Mouse (Mus musculus): ENCODE data around the gene Mrps18b. TPM values are rescaled to one million over a fixed set of nuclear protein-coding genes. Genes with fewer than 3 reads are reported as not detected.
A peak's percentile ranks its signal among the peaks of the same experiment; 100 is the strongest.
"Not testable (repeated sequence)": the region's sequence is repeated elsewhere in the genome, so short reads cannot be mapped to it uniquely, and the experiment has no call there.

Gene Mrps18b
- polyA plus RNA-seq (2016; fragmentation: Nextera tagmentation; extraction: Ambion mirVana) = 56.2 and 56.6 TPM in 2 replicates

- Histone ChIP-seq H3K4me2 (peak within 1 kb of the TSS; percentile 72), H3K9me3 (no peaks in the 10 kb centered on the region), H3K27ac (peak within 1 kb of the TSS; percentile 99), H3K9ac (peak within 1 kb of the TSS; percentile 98), H3K4me1 (peaks cover 29% of the 10 kb centered on the region), H3K27me3 (no peaks in the 10 kb centered on the region), H3K36me3 (replicated peaks) (peaks cover 32% of the 10 kb centered on the region), H3K4me3 (replicated peaks) (peak within 1 kb of the TSS; percentile 68)
- peak; percentile 93 for ATAC-seq (ENCODE audit: low FRiP score)
- under 1% methylated on average over 83 of the region's 83 CpGs for WGBS
These were observed at the start of gene Mrps18b, which contains the start of gene Ppp1r10 for GRCm38 (mm10) chr17:35916297-35917142. Gene Mrps18b (minus strand): TSS chr17:35916389. Gene Ppp1r10 (plus strand): TSS chr17:35916434.

- Histone ChIP-seq H3K9ac (no peak overlapping the region), H3K27me3 (no peaks in the 10 kb centered on the region), H3K4me3 (replicated peaks) (no peak overlapping the region), H3K36me3 (replicated peaks) (peaks cover 77% of the 10 kb centered on the region), H3K9me3 (no peaks in the 10 kb centered on the region), H3K4me2 (no peak overlapping the region), H3K27ac (no peak overlapping the region), H3K4me1 (peaks cover 5% of the 10 kb centered on the region)
- ATAC-seq (ENCODE audit: low FRiP score) = no peak
- WGBS = 89% methylated on average over 10 of the region's 10 CpGs
These were observed 47.1 kb upstream of the Mrps18b start for GRCm38 (mm10) chr17:35963279-35963678.

GRCm38 (mm10) chr17:35958533-35959223 is 42.5 kb upstream of the Mrps18b start:
- 96% methylated on average over 15 of the region's 15 CpGs for WGBS
- Histone ChIP-seq H3K36me3 (replicated peaks) (peaks cover 82% of the 10 kb centered on the region), H3K4me3 (replicated peaks) (no peak overlapping the region), H3K9ac (no peak overlapping the region), H3K27me3 (no peaks in the 10 kb centered on the region), H3K27ac (no peak overlapping the region), H3K4me1 (no peaks in the 10 kb centered on the region), H3K9me3 (no peaks in the 10 kb centered on the region), H3K4me2 (no peak overlapping the region)
- no peak for ATAC-seq (ENCODE audit: low FRiP score)

GRCm38 (mm10) chr17:35954665-35955064 is 38.5 kb upstream of the Mrps18b start:
- no peak overlapping the region for H3K4me2 ChIP-seq
- peaks cover 42% of the 10 kb centered on the region for H3K36me3 ChIP-seq (replicated peaks)
- no peaks in the 10 kb centered on the region for H3K4me1 ChIP-seq
- 82% methylated on average over 8 of the region's 8 CpGs for WGBS
- ATAC-seq (ENCODE audit: low FRiP score) = no peak
- no peak overlapping the region for H3K9ac ChIP-seq
- no peak overlapping the region for H3K27ac ChIP-seq
- no peak overlapping the region for H3K4me3 ChIP-seq (replicated peaks)
- no peaks in the 10 kb centered on the region for H3K9me3 ChIP-seq
- no peaks in the 10 kb centered on the region for H3K27me3 ChIP-seq

GRCm38 (mm10) chr17:35952559-35952958 is 36.4 kb upstream of the Mrps18b start:
- not testable (repeated sequence) for H3K27ac ChIP-seq; H3K4me3 ChIP-seq (replicated peaks); H3K4me1 ChIP-seq; H3K9ac ChIP-seq; H3K4me2 ChIP-seq; H3K27me3 ChIP-seq; ATAC-seq (ENCODE audit: low FRiP score); H3K9me3 ChIP-seq
- peaks cover 21% of the 10 kb centered on the region for H3K36me3 ChIP-seq (replicated peaks)
- 80% methylated on average over 2 of the region's 3 CpGs for WGBS

GRCm38 (mm10) chr17:35950946-35951345 is 34.8 kb upstream of the Mrps18b start:
- H3K36me3 ChIP-seq (replicated peaks); H3K4me1 ChIP-seq; H3K27me3 ChIP-seq; H3K27ac ChIP-seq; H3K4me2 ChIP-seq; H3K9ac ChIP-seq; ATAC-seq (ENCODE audit: low FRiP score); H3K4me3 ChIP-seq (replicated peaks); H3K9me3 ChIP-seq: not testable (repeated sequence)

GRCm38 (mm10) chr17:35939941-35940340 is 23.8 kb upstream of the Mrps18b start:
- no peak for ATAC-seq (ENCODE audit: low FRiP score)
- Histone ChIP-seq H3K27ac (no peak overlapping the region), H3K9me3 (no peaks in the 10 kb centered on the region), H3K4me2 (no peak overlapping the region), H3K4me3 (replicated peaks) (no peak overlapping the region), H3K27me3 (no peaks in the 10 kb centered on the region), H3K36me3 (replicated peaks) (no peaks in the 10 kb centered on the region), H3K4me1 (no peaks in the 10 kb centered on the region), H3K9ac (no peak overlapping the region)
- 61% methylated on average over 1 of the region's 1 CpGs for WGBS

GRCm38 (mm10) chr17:35939108-35939507 is 22.9 kb upstream of the Mrps18b start:
- H3K9ac ChIP-seq = 0 out of 2 replicates have a peak overlapping the region, but pooled peaks have one; percentile 21
- no peak for ATAC-seq (ENCODE audit: low FRiP score)
- H3K4me1 ChIP-seq = no peaks in the 10 kb centered on the region
- H3K27me3 ChIP-seq = no peaks in the 10 kb centered on the region
- no peak overlapping the region for H3K4me2 ChIP-seq
- 65% methylated on average over 2 of the region's 2 CpGs for WGBS
- H3K36me3 ChIP-seq (replicated peaks) = no peaks in the 10 kb centered on the region
- no peak overlapping the region for H3K27ac ChIP-seq
- no peak overlapping the region for H3K4me3 ChIP-seq (replicated peaks)
- no peaks in the 10 kb centered on the region for H3K9me3 ChIP-seq

- H3K4me1 ChIP-seq = no peaks in the 10 kb centered on the region
- no peak overlapping the region for H3K4me2 ChIP-seq
- no peak overlapping the region for H3K4me3 ChIP-seq (replicated peaks)
- H3K27me3 ChIP-seq = no peaks in the 10 kb centered on the region
- H3K9ac ChIP-seq = no peak overlapping the region
- H3K36me3 ChIP-seq (replicated peaks) = no peaks in the 10 kb centered on the region
- no peak overlapping the region for H3K27ac ChIP-seq
- ATAC-seq (ENCODE audit: low FRiP score) = peak; percentile 77; the same call in 1 of the 2 replicates
- no peaks in the 10 kb centered on the region for H3K9me3 ChIP-seq
- 38% methylated on average over 2 of the region's 2 CpGs for WGBS
These were observed 21.6 kb upstream of the Mrps18b start for GRCm38 (mm10) chr17:35937700-35938348.

- ATAC-seq (ENCODE audit: low FRiP score); H3K9ac ChIP-seq: not testable (repeated sequence)
These were observed 19.6 kb upstream of the Mrps18b start for GRCm38 (mm10) chr17:35935763-35936162.

GRCm38 (mm10) chr17:35932608-35933007 is 16.4 kb upstream of the Mrps18b start:
- Histone ChIP-seq H3K4me3 (replicated peaks) (no peak overlapping the region), H3K27ac (no peak overlapping the region), H3K36me3 (replicated peaks) (peaks cover 40% of the 10 kb centered on the region), H3K27me3 (no peaks in the 10 kb centered on the region), H3K4me2 (no peak overlapping the region), H3K9me3 (no peaks in the 10 kb centered on the region), H3K4me1 (no peaks in the 10 kb centered on the region), H3K9ac (no peak overlapping the region)
- WGBS = 88% methylated on average over 4 of the region's 4 CpGs
- no peak for ATAC-seq (ENCODE audit: low FRiP score)

More at GRCm38 (mm10) chr17:35935763-35936162, 19.6 kb upstream of the Mrps18b start:
- H3K27ac ChIP-seq; H3K9me3 ChIP-seq; H3K4me1 ChIP-seq; H3K27me3 ChIP-seq; H3K4me3 ChIP-seq (replicated peaks); H3K4me2 ChIP-seq; H3K36me3 ChIP-seq (replicated peaks): not testable (repeated sequence)
- 92% methylated on average over 14 of the region's 14 CpGs for WGBS

GRCm38 (mm10) chr17:35930627-35931026 is 14.4 kb upstream of the Mrps18b start:
- H3K4me3 ChIP-seq (replicated peaks) = no peak overlapping the region
- H3K4me2 ChIP-seq = no peak overlapping the region
- H3K4me1 ChIP-seq = no peaks in the 10 kb centered on the region
- H3K36me3 ChIP-seq (replicated peaks) = peaks cover 58% of the 10 kb centered on the region
- no peaks in the 10 kb centered on the region for H3K27me3 ChIP-seq
- ATAC-seq (ENCODE audit: low FRiP score) = 0 out of 2 replicates have a peak, but pooled peaks have one; percentile 24
- H3K9me3 ChIP-seq = no peaks in the 10 kb centered on the region
- no peak overlapping the region for H3K9ac ChIP-seq
- no peak overlapping the region for H3K27ac ChIP-seq
- 95% methylated on average over 12 of the region's 12 CpGs for WGBS

All from forebrain, embryonic 12.5 days (tissue).